ENCODE assay signal across 18 mouse cellular contexts in the genomic region with DNA sequence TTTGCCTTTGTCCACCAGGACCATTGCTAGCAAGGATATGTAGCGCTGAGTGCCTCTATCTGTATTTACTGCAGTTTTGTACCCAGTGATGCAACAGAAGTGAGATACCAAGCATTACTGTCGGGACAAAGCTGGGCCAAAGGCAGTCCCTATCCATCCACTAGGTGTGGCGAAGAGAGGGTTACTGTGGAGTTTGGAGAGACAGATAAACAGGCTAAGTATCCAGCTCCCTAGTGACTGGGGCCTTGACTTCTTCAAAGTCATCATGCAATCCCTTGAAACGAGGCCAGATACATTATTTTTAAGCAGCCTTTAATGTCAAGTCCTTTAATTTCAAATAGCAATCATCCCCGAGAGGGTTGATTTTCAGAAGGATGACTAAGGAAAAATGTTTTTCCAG.
"Had no signal": no experiment of that assay in that cellular context is flagged by ENCODE, and none has a peak within 500 bp of the region (broad histone marks: within the 10 kb centered on the region; RNA-seq: fewer than 3 reads in every experiment).

No protein-coding gene starts in this region.

- H3K9ac ChIP-seq: limb, embryonic 13.5 days; liver, embryonic 12.5 days; liver, embryonic 15.5 days; lung, embryonic 15.5 days had no signal

- H3K36me3 ChIP-seq: limb, embryonic 10.5 days; limb, embryonic 13.5 days; liver, embryonic 12.5 days; liver, embryonic 15.5 days; lung, embryonic 15.5 days had no signal

- DNase-seq: kidney, postnatal 25 days; layer of hippocampus, adult 9-11 months; liver; lung, adult 18-20 months; lung, postnatal 10 days; lung, postnatal 4 days; midbrain, embryonic 14.5 days; thymus, adult 18-20 months; thymus, postnatal 36 days had no signal

- H3K27me3 ChIP-seq: limb, embryonic 13.5 days; liver, embryonic 12.5 days; liver, embryonic 15.5 days; lung, embryonic 15.5 days had no signal

- H3K9me3 ChIP-seq: limb, embryonic 10.5 days; liver, embryonic 12.5 days; liver, embryonic 15.5 days; lung, embryonic 15.5 days had no signal

- H3K27ac ChIP-seq: kidney, postnatal 0 days; layer of hippocampus, adult 2 months; limb, embryonic 10.5 days; limb, embryonic 13.5 days; liver, embryonic 12.5 days; liver, embryonic 15.5 days; lung, embryonic 15.5 days; stomach, postnatal 0 days had no signal

- H3K4me1 ChIP-seq: limb, embryonic 13.5 days; liver, embryonic 12.5 days; liver, embryonic 15.5 days; lung, embryonic 15.5 days had no signal

- ATAC-seq: liver, embryonic 12.5 days had no signal

- H3K4me3 ChIP-seq: layer of hippocampus, adult 2 months; limb, embryonic 10.5 days; limb, embryonic 13.5 days; liver, embryonic 12.5 days; liver, embryonic 15.5 days; lung, embryonic 15.5 days had no signal

- H3K4me2 ChIP-seq: limb, embryonic 13.5 days; liver, embryonic 12.5 days; liver, embryonic 15.5 days; lung, embryonic 15.5 days; midbrain, embryonic 11.5 days had no signal
